Mouse (Mus musculus) adipocyte (in vitro differentiated cells): ENCODE data around the gene Hes3.

Experiments used
- DNase-seq: peaks from one replicate; pipeline ENCODE4 v3.0.0-alpha.2; 2016; ENCODE audit warnings: low spot score

Hes3 gene

GRCm38 (mm10) chr4:152278986-152279385 lies 12.5 kb downstream of the Hes3 start:
- DNase-seq: no peak

- DNase-seq: no peak
Observed at GRCm38 (mm10) chr4:152277916-152278315, 13.5 kb downstream of the Hes3 start.

- DNase-seq: no peak
Observed at GRCm38 (mm10) chr4:152276389-152277347, 14.8 kb downstream of the Hes3 start.

- DNase-seq: no peak
Observed at GRCm38 (mm10) chr4:152274681-152275131, 16.8 kb downstream of the Hes3 start.

- no peak for DNase-seq
Observed at GRCm38 (mm10) chr4:152273621-152274236, 17.7 kb downstream of the Hes3 start, which contains the start of gene Gpr153. Gene Gpr153 (plus strand): TSS chr4:152274232.

- no peak for DNase-seq
Observed at GRCm38 (mm10) chr4:152273191-152273590, 18.3 kb downstream of the Hes3 start.

- DNase-seq: peak; percentile 87
Observed at GRCm38 (mm10) chr4:152272449-152273049, 18.9 kb downstream of the Hes3 start.

GRCm38 (mm10) chr4:152272006-152272405 lies 19.5 kb downstream of the Hes3 start:
- no peak for DNase-seq

- no peak for DNase-seq
Observed at GRCm38 (mm10) chr4:152271334-152271733, 20.1 kb downstream of the Hes3 start.

- no peak for DNase-seq
Observed at GRCm38 (mm10) chr4:152270599-152270998, 20.9 kb downstream of the Hes3 start.

GRCm38 (mm10) chr4:152269967-152270366 lies 21.5 kb downstream of the Hes3 start:
- DNase-seq: no peak

- DNase-seq: peak; percentile 93
Observed at GRCm38 (mm10) chr4:152267748-152268369, 23.6 kb downstream of the Hes3 start.

GRCm38 (mm10) chr4:152266236-152266895 lies 25.1 kb downstream of the Hes3 start:
- DNase-seq: peak; percentile 54

- DNase-seq: no peak
Observed at GRCm38 (mm10) chr4:152265791-152266190, 25.7 kb downstream of the Hes3 start.

- DNase-seq: no peak
Observed at GRCm38 (mm10) chr4:152264867-152265568, 26.4 kb downstream of the Hes3 start.

- peak; percentile 48 for DNase-seq
Observed at GRCm38 (mm10) chr4:152264177-152264530, 27.3 kb downstream of the Hes3 start.

- DNase-seq: no peak
Observed at GRCm38 (mm10) chr4:152263512-152264176, 27.8 kb downstream of the Hes3 start.

GRCm38 (mm10) chr4:152263089-152263488 lies 28.4 kb downstream of the Hes3 start:
- DNase-seq: no peak

GRCm38 (mm10) chr4:152262187-152262586 lies 29.3 kb downstream of the Hes3 start:
- DNase-seq: no peak

GRCm38 (mm10) chr4:152260451-152260850 lies 31.0 kb downstream of the Hes3 start:
- no peak for DNase-seq
